Mouse (Mus musculus) thymus, adult 18-20 months (tissue): Measurements from ENCODE around the gene Rnf126.
"Not testable (repeated sequence)": the region's sequence is repeated elsewhere in the genome, so short reads cannot be mapped to it uniquely, and the experiment has no call there.

Experiments used
- DNase-seq, 2 experiments: peaks; one replicate each; pipeline ENCODE4 v3.0.0; 2022; ENCODE audit warnings: mixed read lengths in 2 of 2

Rnf126 gene

DNA sequence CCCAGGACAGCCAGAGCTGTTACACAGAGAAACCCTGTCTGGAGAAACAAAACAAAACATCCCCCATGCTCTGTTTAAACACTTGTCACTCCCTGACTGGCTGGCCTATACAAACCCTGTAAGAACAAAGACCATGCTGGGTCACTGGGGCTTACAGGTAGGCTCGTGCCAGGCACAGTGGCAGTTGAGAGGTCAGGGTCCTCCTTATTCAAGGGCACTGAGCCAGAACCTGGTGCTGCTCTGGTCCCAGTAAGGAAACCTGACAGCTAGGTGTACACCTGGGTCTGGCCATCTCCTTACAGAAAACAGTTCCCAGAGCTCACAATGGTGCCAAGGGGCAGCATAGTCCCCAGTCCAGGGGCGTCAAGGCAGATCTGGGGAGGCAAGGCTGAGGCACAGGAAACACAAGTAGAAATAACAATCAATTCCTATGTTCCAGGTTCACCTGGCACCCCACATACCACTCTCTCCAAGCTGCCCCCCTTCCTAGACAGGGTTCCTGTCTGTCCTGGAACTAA is 1.5 kb downstream of the Rnf126 start:
- DNase-seq = no peak

- no peak for DNase-seq
Measured at GRCm38 (mm10) chr10:79764234-79764633, 2.5 kb downstream of the Rnf126 start.

GRCm38 (mm10) chr10:79762875-79763274 is 3.9 kb downstream of the Rnf126 start:
- no peak for DNase-seq

GRCm38 (mm10) chr10:79760603-79761143 is 6.1 kb downstream of the Rnf126 start:
- no peak for DNase-seq

DNA sequence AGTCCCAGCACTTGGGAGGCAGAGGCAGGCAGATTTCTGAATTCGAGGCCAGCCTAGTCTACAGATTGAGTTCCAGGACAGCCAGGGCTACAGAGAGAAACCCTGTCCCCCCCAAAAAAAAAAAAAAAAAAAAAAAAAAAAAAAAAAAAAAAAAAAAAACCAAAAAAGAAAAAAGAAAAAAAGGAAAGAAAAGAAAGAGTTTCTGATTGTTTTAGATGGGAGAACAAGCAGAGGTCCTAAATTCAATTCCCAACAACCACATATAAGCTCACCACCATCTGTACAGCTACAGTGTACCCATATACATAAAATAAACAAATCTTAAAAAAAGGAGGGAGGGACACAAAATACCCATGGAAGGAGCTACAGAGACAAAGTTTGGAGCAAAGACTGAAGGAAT is 7.1 kb downstream of the Rnf126 start:
- not testable (repeated sequence) for DNase-seq

DNA sequence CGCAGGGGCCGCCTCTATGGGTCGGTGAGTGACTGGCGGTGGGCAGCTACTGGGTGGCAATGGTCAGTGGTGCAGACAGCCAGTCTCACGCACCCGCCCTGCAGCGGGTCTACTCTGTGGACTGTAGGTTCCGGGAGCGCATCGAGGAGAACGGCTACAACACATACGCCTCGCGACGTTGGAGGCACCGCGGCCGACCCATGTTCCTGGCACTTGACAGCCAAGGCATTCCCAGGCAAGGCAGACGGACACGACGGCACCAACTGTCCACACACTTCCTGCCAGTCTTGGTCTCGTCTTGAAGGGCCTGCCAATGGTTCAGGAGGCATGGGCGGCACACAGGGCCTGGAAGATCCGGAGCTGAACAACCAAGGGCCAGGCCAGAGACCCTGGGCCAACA is 10.1 kb downstream of the Rnf126 start:
- DNase-seq = no peak

GRCm38 (mm10) chr10:79755854-79756253 is 10.9 kb downstream of the Rnf126 start:
- no peak for DNase-seq

GRCm38 (mm10) chr10:79754856-79755516 is 11.8 kb downstream of the Rnf126 start, which contains the start of gene Fgf22:
TSS of gene Fgf22 (plus strand) at chr10:79755076.
- DNase-seq = no peak

DNA sequence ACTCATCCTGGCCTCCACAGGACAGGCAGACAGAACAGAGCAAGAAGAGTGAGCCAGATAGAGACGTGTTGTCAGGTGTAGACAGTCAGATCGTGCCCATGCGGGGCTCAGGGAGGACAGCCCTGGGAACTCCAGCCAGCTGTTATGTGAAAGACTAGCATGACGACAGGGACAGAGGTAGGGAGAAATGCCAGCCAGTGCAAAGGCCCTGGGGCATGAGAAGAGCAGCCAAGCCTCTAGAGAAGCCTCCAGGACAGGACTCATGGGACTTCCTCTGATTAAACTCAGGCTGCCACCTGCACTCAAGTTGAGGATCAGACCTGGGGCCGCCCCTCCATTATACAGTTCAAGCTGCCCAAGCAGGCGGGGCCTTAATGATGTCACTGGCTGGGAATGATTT is 18.3 kb downstream of the Rnf126 start:
- no peak for DNase-seq

- no peak for DNase-seq
Measured at GRCm38 (mm10) chr10:79746774-79747151, 20.0 kb downstream of the Rnf126 start.

GRCm38 (mm10) chr10:79745898-79746773 is 20.6 kb downstream of the Rnf126 start, which contains the start of gene Polrmt:
TSS of gene Polrmt (minus strand) at chr10:79746581.
- DNase-seq = peak; percentile 94 to 97

- DNase-seq = no peak
Measured at GRCm38 (mm10) chr10:79745411-79745810, 21.3 kb downstream of the Rnf126 start.

- DNase-seq = no peak
Measured at GRCm38 (mm10) chr10:79743650-79744365, 22.9 kb downstream of the Rnf126 start.

- DNase-seq = no peak
Measured at GRCm38 (mm10) chr10:79743161-79743560, 23.6 kb downstream of the Rnf126 start.

- DNase-seq = no peak
Measured at GRCm38 (mm10) chr10:79740863-79741262, 25.9 kb downstream of the Rnf126 start.

DNA sequence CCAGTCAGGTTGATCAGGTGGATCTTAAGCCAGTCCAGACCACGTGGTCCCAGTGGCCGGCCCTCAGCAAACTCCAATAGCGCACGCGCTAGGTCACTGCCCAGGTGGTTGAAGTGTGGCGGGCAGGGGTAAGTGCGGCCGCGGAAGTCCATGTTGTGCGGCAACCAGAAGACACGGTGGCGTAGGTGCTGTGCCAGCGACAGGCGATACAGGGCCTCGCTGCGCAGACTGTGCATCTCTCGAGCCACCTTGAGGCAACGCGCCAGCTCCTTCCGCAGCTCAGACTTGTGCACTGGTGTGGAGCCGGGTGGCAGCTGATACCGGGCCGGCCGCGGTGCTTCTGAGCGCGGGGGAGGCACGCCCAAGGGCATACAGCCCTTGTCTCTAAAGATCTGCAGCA is 27.5 kb downstream of the Rnf126 start:
- no peak for DNase-seq

- no peak for DNase-seq
Measured at GRCm38 (mm10) chr10:79738259-79738658, 28.5 kb downstream of the Rnf126 start.

- no peak for DNase-seq
Measured at GRCm38 (mm10) chr10:79736706-79737105, 30.0 kb downstream of the Rnf126 start.

DNA sequence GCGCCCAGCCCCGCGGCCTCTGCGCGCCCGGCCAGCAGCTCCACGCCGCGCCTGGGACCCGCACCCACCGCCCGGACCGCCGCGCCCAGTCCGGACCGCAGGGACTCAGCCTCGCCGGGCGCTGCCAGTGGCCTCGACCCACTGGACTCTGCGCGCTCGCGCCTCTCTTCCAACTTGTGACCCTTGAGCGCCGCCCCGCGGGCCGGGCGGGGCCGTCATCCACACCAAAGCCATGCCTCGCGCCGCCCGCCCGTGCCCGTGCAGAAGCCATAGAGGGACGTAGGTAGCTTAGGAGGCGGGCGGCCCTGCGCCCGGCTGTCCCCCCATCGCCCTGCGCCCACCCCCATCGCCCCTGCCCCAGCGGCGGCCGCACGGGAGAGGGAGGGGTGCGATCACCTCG is 31.4 kb downstream of the Rnf126 start:
- DNase-seq = no peak

- no peak for DNase-seq
Measured at GRCm38 (mm10) chr10:79733847-79734246, 32.9 kb downstream of the Rnf126 start.

DNA sequence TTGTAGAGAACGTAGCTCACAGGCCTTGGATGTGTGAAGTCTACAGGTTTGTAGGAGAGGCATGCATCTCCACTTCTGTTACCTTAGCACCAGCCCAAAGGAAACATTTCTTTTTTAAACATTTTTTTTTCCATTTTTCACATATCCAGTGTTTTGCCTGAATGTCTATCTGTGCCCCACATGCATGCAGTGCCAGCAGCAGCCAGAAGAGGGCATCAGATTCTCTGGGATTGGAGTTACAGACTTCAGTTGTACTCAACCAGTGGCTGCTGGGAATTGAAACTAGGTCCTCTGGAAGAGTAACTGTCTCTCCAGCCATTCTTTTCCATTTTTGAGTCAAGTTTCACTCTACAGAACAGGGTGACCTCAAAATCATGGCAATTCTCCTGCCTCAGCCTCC is 34.3 kb downstream of the Rnf126 start:
- DNase-seq = no peak

- DNase-seq = no peak
Measured at GRCm38 (mm10) chr10:79729357-79729965, 37.3 kb downstream of the Rnf126 start.
